Mouse (Mus musculus) hindbrain, embryonic 10.5 days (tissue): ENCODE results near the gene Slc26a10. TPM values are rescaled to one million over a fixed set of nuclear protein-coding genes. Genes with fewer than 3 reads are reported as not detected.

Experiments
- DNase-seq: peaks from one replicate; pipeline ENCODE4 v3.0.0-alpha.2; 2017; ENCODE audit warnings: low spot score
- H3K27ac ChIP-seq: fragments of 300-500 bp; sonication (generic); 2 replicates; pipeline ENCODE4 v1.5.1; 2016; ENCODE audit warnings: mild to moderate bottlenecking, moderate library complexity
- H3K27me3 ChIP-seq: fragments of 300-500 bp; sonication (generic); 2 replicates; pipeline ENCODE4 v1.6.1; 2016; ENCODE audit warnings: mild to moderate bottlenecking; ENCODE audit not compliant: poor library complexity, insufficient read depth, severe bottlenecking
- H3K36me3 ChIP-seq: fragments of 300-500 bp; sonication (generic); 2 replicates; pipeline ENCODE4 v1.6.1; 2016; ENCODE audit warnings: mild to moderate bottlenecking, moderate library complexity
- H3K4me1 ChIP-seq: fragments of 300-500 bp; sonication (generic); replicated peaks from 2 replicates; pipeline ENCODE4 v1.6.1; 2016; ENCODE audit warnings: mild to moderate bottlenecking
- H3K4me3 ChIP-seq: fragments of 300-500 bp; sonication (generic); 2 replicates; pipeline ENCODE4 v1.5.1; 2016; ENCODE audit warnings: mild to moderate bottlenecking, moderate library complexity
- H3K9me3 ChIP-seq: fragments of 300-500 bp; sonication (generic); 2 replicates; pipeline ENCODE4 v1.6.1; 2016; ENCODE audit warnings: mild to moderate bottlenecking, moderate library complexity
- WGBS: fragments of 180-500 bp; shearing (Covaris S2); methylation state at CpG from one replicate; pipeline ENCODE4 v1.1.7; 2016; 5-methylcytosine and 5-hydroxymethylcytosine counted together
- polyA plus RNA-seq: library from polyadenylated mRNA; unstranded; fragments of >200 nt; fragmentation: Nextera tagmentation; extraction: Ambion mirVana; gene quantifications from 2 replicates; pipeline ENCODE4 v1.2.1, GENCODE M21; 2016

Slc26a10 gene
- polyA plus RNA-seq, 1 experiment from 2014 or later, result 1.6 TPM

GRCm38 (mm10) chr10:127176228-127176627 lies 4.2 kb downstream of the Slc26a10 start:
- Histone ChIP-seq H3K27me3 (peaks cover 78% of the 10 kb centered on the region), H3K9me3 (no peaks in the 10 kb centered on the region), H3K4me3 (0 out of 2 replicates have a peak overlapping the region, but pooled peaks have one; percentile 27)

GRCm38 (mm10) chr10:127174170-127174569 lies 6.3 kb downstream of the Slc26a10 start:
- WGBS, result 89% methylated on average over 7 of the region's 7 CpGs
- Histone ChIP-seq H3K36me3 (no peaks in the 10 kb centered on the region), H3K9me3 (no peaks in the 10 kb centered on the region), H3K4me3 (no peak overlapping the region), H3K27me3 (peaks cover 78% of the 10 kb centered on the region), H3K27ac (no peak overlapping the region), H3K4me1 (peaks cover 45% of the 10 kb centered on the region)
- no peak for DNase-seq

More at GRCm38 (mm10) chr10:127176228-127176627, 4.2 kb downstream of the Slc26a10 start:
- peaks cover 45% of the 10 kb centered on the region for H3K4me1 ChIP-seq
- no peaks in the 10 kb centered on the region for H3K36me3 ChIP-seq
- 36% methylated on average over 3 of the region's 3 CpGs for WGBS
- no peak for DNase-seq
- no peak overlapping the region for H3K27ac ChIP-seq

- Histone ChIP-seq H3K4me3 (no peak overlapping the region), H3K27me3 (peaks cover 78% of the 10 kb centered on the region), H3K4me1 (peaks cover 38% of the 10 kb centered on the region), H3K27ac (no peak overlapping the region), H3K9me3 (no peaks in the 10 kb centered on the region), H3K36me3 (no peaks in the 10 kb centered on the region)
- WGBS, result 84% methylated on average over 16 of the region's 16 CpGs
- no peak for DNase-seq
Measured at GRCm38 (mm10) chr10:127173148-127174065, 7.0 kb downstream of the Slc26a10 start.

- peaks cover 78% of the 10 kb centered on the region for H3K27me3 ChIP-seq
- H3K9me3 ChIP-seq, result no peaks in the 10 kb centered on the region
- H3K27ac ChIP-seq, result no peak overlapping the region
- no peak for DNase-seq
- H3K4me1 ChIP-seq, result peaks cover 24% of the 10 kb centered on the region
- 89% methylated on average over 15 of the region's 15 CpGs for WGBS
- H3K4me3 ChIP-seq, result no peak overlapping the region
- no peaks in the 10 kb centered on the region for H3K36me3 ChIP-seq
Measured at GRCm38 (mm10) chr10:127171631-127172200, 8.7 kb downstream of the Slc26a10 start.

- H3K27me3 ChIP-seq, result peaks cover 78% of the 10 kb centered on the region
Measured at GRCm38 (mm10) chr10:127170837-127171272, 9.6 kb downstream of the Slc26a10 start.

GRCm38 (mm10) chr10:127170002-127170401 lies 10.4 kb downstream of the Slc26a10 start:
- Histone ChIP-seq H3K36me3 (no peaks in the 10 kb centered on the region), H3K4me1 (peaks cover 37% of the 10 kb centered on the region), H3K27me3 (peaks cover 82% of the 10 kb centered on the region), H3K27ac (no peak overlapping the region), H3K9me3 (no peaks in the 10 kb centered on the region), H3K4me3 (peak overlapping the region; percentile 51)
- DNase-seq, result peak; percentile 52
- 1% methylated on average over 22 of the region's 22 CpGs for WGBS

More at GRCm38 (mm10) chr10:127170837-127171272, 9.6 kb downstream of the Slc26a10 start:
- Histone ChIP-seq H3K27ac (peak overlapping the region; percentile 57; the same call in 1 of the 2 replicates), H3K36me3 (no peaks in the 10 kb centered on the region), H3K4me1 (peaks cover 29% of the 10 kb centered on the region), H3K9me3 (no peaks in the 10 kb centered on the region), H3K4me3 (peak overlapping the region; percentile 51)
- 1% methylated on average over 29 of the region's 29 CpGs for WGBS
- DNase-seq, result peak; percentile 84

- 46% methylated on average over 10 of the region's 10 CpGs for WGBS
- Histone ChIP-seq H3K27me3 (peaks cover 97% of the 10 kb centered on the region), H3K27ac (no peak overlapping the region), H3K9me3 (no peaks in the 10 kb centered on the region), H3K4me3 (no peak overlapping the region), H3K36me3 (no peaks in the 10 kb centered on the region), H3K4me1 (peaks cover 43% of the 10 kb centered on the region)
- no peak for DNase-seq
Measured at GRCm38 (mm10) chr10:127167614-127168192, 12.7 kb downstream of the Slc26a10 start.

GRCm38 (mm10) chr10:127166771-127167613 lies 13.5 kb downstream of the Slc26a10 start:
- Histone ChIP-seq H3K27ac (no peak overlapping the region), H3K4me3 (peak overlapping the region; percentile 63), H3K4me1 (peaks cover 43% of the 10 kb centered on the region), H3K27me3 (peaks cover 96% of the 10 kb centered on the region), H3K9me3 (no peaks in the 10 kb centered on the region), H3K36me3 (no peaks in the 10 kb centered on the region)
- 20% methylated on average over 15 of the region's 15 CpGs for WGBS
- no peak for DNase-seq

- Histone ChIP-seq H3K9me3 (no peaks in the 10 kb centered on the region), H3K27me3 (peaks cover 89% of the 10 kb centered on the region), H3K27ac (peak overlapping the region; percentile 84; the same call in 1 of the 2 replicates), H3K4me3 (peak overlapping the region; percentile 63), H3K36me3 (no peaks in the 10 kb centered on the region), H3K4me1 (peaks cover 43% of the 10 kb centered on the region)
- WGBS, result 4% methylated on average over 11 of the region's 11 CpGs
- DNase-seq, result no peak
Measured at GRCm38 (mm10) chr10:127166404-127166715, 14.1 kb downstream of the Slc26a10 start.

- H3K27me3 ChIP-seq, result peaks cover 84% of the 10 kb centered on the region
- H3K27ac ChIP-seq, result peak overlapping the region; percentile 84
- H3K9me3 ChIP-seq, result no peaks in the 10 kb centered on the region
- H3K4me3 ChIP-seq, result peak overlapping the region; percentile 63
- WGBS, result under 1% methylated on average over 56 of the region's 56 CpGs
- no peaks in the 10 kb centered on the region for H3K36me3 ChIP-seq
- H3K4me1 ChIP-seq, result peaks cover 39% of the 10 kb centered on the region
- DNase-seq, result peak; percentile 70
Measured at GRCm38 (mm10) chr10:127165654-127166403, 14.6 kb downstream of the Slc26a10 start.

- DNase-seq, result no peak
- Histone ChIP-seq H3K4me1 (peaks cover 34% of the 10 kb centered on the region), H3K4me3 (peak overlapping the region; percentile 63), H3K9me3 (no peaks in the 10 kb centered on the region), H3K36me3 (no peaks in the 10 kb centered on the region), H3K27ac (peak overlapping the region; percentile 84), H3K27me3 (peaks cover 79% of the 10 kb centered on the region)
- WGBS, result under 1% methylated on average over 42 of the region's 42 CpGs
Measured at GRCm38 (mm10) chr10:127165354-127165653, 15.1 kb downstream of the Slc26a10 start.
